Mouse (Mus musculus) right cerebral cortex, postnatal 36 days (tissue): ENCODE results near the gene Zfp513.
A peak's percentile ranks its signal among the peaks of the same experiment; 100 is the strongest.

ENCODE experiments used
- DNase-seq, 2 experiments: peaks; one replicate each; pipeline ENCODE4 v3.0.0; 2022; ENCODE audit warnings: low spot score in 2 of 2, mixed read lengths in 1 of 2

The Zfp513 gene

GRCm38 (mm10) chr5:31200327-31200768, 1.8 kb downstream of the Zfp513 start:
- DNase-seq, result no peak

GRCm38 (mm10) chr5:31199893-31200292, 2.2 kb downstream of the Zfp513 start:
- no peak for DNase-seq

- no peak for DNase-seq
Observed at GRCm38 (mm10) chr5:31199321-31199892, 2.7 kb downstream of the Zfp513 start.

- no peak for DNase-seq
Observed at GRCm38 (mm10) chr5:31198616-31199320, 3.3 kb downstream of the Zfp513 start.

- DNase-seq, result no peak
Observed at GRCm38 (mm10) chr5:31198170-31198569, 3.9 kb downstream of the Zfp513 start.

- no peak for DNase-seq
Observed at GRCm38 (mm10) chr5:31197072-31197471, 5.0 kb downstream of the Zfp513 start.

- DNase-seq, result no peak
Observed at GRCm38 (mm10) chr5:31196207-31196606, 5.9 kb downstream of the Zfp513 start.

GRCm38 (mm10) chr5:31195671-31196070, 6.4 kb downstream of the Zfp513 start:
- DNase-seq, result no peak

- no peak for DNase-seq
Observed at GRCm38 (mm10) chr5:31194486-31195485, 7.3 kb downstream of the Zfp513 start.

GRCm38 (mm10) chr5:31193631-31194281, 8.3 kb downstream of the Zfp513 start:
- no peak for DNase-seq

- peak; percentile 99 to 100 for DNase-seq
Observed at GRCm38 (mm10) chr5:31192939-31193630, 9.0 kb downstream of the Zfp513 start, which contains the start of the genes Snx17 and Eif2b4. Gene Snx17 (plus strand): TSS chr5:31193227. Gene Eif2b4 (minus strand): TSS chr5:31193430.

- peak in 1 of 2 experiments; percentile 57 for DNase-seq
Observed at GRCm38 (mm10) chr5:31192045-31192938, 9.8 kb downstream of the Zfp513 start.

GRCm38 (mm10) chr5:31190201-31190600, 11.9 kb downstream of the Zfp513 start:
- DNase-seq, result no peak

- DNase-seq, result no peak
Observed at GRCm38 (mm10) chr5:31188223-31188840, 13.8 kb downstream of the Zfp513 start.

GRCm38 (mm10) chr5:31183678-31184077, 18.4 kb downstream of the Zfp513 start:
- DNase-seq, result no peak

- DNase-seq, result no peak
Observed at GRCm38 (mm10) chr5:31181183-31181770, 20.8 kb downstream of the Zfp513 start.

GRCm38 (mm10) chr5:31179766-31180630, 22.1 kb downstream of the Zfp513 start, which contains the start of the genes Gm29609 and Gtf3c2:
Gene Gm29609 (minus strand): TSS chr5:31179911.
Gene Gtf3c2 (minus strand): TSS chr5:31180144.
- peak; percentile 96 to 97 for DNase-seq

GRCm38 (mm10) chr5:31179301-31179765, 22.8 kb downstream of the Zfp513 start:
- DNase-seq, result peak in 1 of 2 experiments; percentile 30
